In genomic region chr17:68273527-68273926, GRCm38 (mm10) we compare ENCODE assay signal across 9 mouse cellular contexts. TPM values are rescaled to one million over a fixed set of nuclear protein-coding genes. Genes with fewer than 3 reads are reported as not detected.
A peak's percentile ranks its signal among the peaks of the same experiment; 100 is the strongest.
DNase-seq lines count a peak whose midpoint lies in the region; ATAC-seq and TF ChIP-seq lines count a peak whose summit lies in the region.
"Had no signal": no experiment of that assay in that cellular context is flagged by ENCODE, and none has a peak within 500 bp of the region (broad histone marks: within the 10 kb centered on the region; RNA-seq: fewer than 3 reads in every experiment).

Gene L3mbtl4, plus strand, starts transcription at chr17:68273797.

- 0 out of 2 replicates have a peak, but pooled peaks have one; percentile 27 for TF ChIP-seq CTCF in lung, embryonic 14.5 days (IDR thresholded peaks at IDR 0.05; ENCODE audit: low read depth)
- TF ChIP-seq CTCF in cerebellum, adult 2 months (IDR thresholded peaks at IDR 0.05; ENCODE audit: borderline replicate concordance, insufficient read depth, low read depth, low read length), result no peak
- peak; percentile 50 for TF ChIP-seq CTCF in forebrain, postnatal 0 days (IDR thresholded peaks at IDR 0.05; ENCODE audit: low read depth)
- no peak for TF ChIP-seq CTCF in left cerebral cortex, adult 2 months (IDR thresholded peaks at IDR 0.05)

- no peak within 1 kb of the TSS for H3K27ac ChIP-seq in lung, embryonic 14.5 days (ENCODE audit: low read depth)
- H3K27ac ChIP-seq in cerebellum, adult 2 months (ENCODE audit: insufficient read depth, low read length), result no peak within 1 kb of the TSS
- H3K27ac ChIP-seq in forebrain, postnatal 0 days (ENCODE audit: low read depth, low read length), result no peak within 1 kb of the TSS
- H3K27ac ChIP-seq in left cerebral cortex, adult 2 months, result no peak within 1 kb of the TSS
- H3K27ac ChIP-seq in midbrain, embryonic 12.5 days (replicated peaks), result no peak within 1 kb of the TSS

- peak; percentile 84 for ATAC-seq in lung, embryonic 14.5 days (ENCODE audit: insufficient read depth)
- ATAC-seq in forebrain, postnatal 0 days, result peak; percentile 92
- peak; percentile 90 for ATAC-seq in midbrain, embryonic 12.5 days (ENCODE audit: low FRiP score, low read depth)

- H3K4me1 ChIP-seq in lung, embryonic 14.5 days (ENCODE audit: insufficient read depth), result no peaks in the 10 kb centered on the region
- H3K4me1 ChIP-seq in cerebellum, adult 2 months (ENCODE audit: control insufficient read depth, insufficient read depth, low read length), result no peaks in the 10 kb centered on the region; the same call in 1 of the 2 replicates
- H3K4me1 ChIP-seq in forebrain, postnatal 0 days (ENCODE audit: insufficient read depth), result peaks cover 5% of the 10 kb centered on the region; the same call in 1 of the 2 replicates
- H3K4me1 ChIP-seq in midbrain, embryonic 12.5 days, result peaks cover 7% of the 10 kb centered on the region

- H3K4me2 ChIP-seq in lung, embryonic 14.5 days, result peak within 1 kb of the TSS; percentile 85
- H3K4me2 ChIP-seq in forebrain, postnatal 0 days (ENCODE audit: low read depth), result peak within 1 kb of the TSS; percentile 95
- H3K4me2 ChIP-seq in midbrain, embryonic 12.5 days (replicated peaks), result peak within 1 kb of the TSS; percentile 99

- no peak for TF ChIP-seq POLR2A in cerebellum, adult 2 months (IDR thresholded peaks at IDR 0.05; ENCODE audit: borderline replicate concordance, insufficient read depth, low read length)

- H3K9me3 ChIP-seq in lung, embryonic 14.5 days (ENCODE audit: low read depth, low read length), result no peaks in the 10 kb centered on the region
- no peaks in the 10 kb centered on the region for H3K9me3 ChIP-seq in forebrain, postnatal 0 days (ENCODE audit: low read length)
- no peaks in the 10 kb centered on the region for H3K9me3 ChIP-seq in midbrain, embryonic 12.5 days

- intact Hi-C loops in left cerebral cortex, adult 2 months (cut with DNase I), result no loop called here

- H3K4me3 ChIP-seq in lung, embryonic 14.5 days (ENCODE audit: low read depth, low read length), result peak within 1 kb of the TSS; percentile 43
- peak within 1 kb of the TSS; percentile 17 for H3K4me3 ChIP-seq in cerebellum, adult 2 months (replicated peaks; ENCODE audit: insufficient read depth, low read depth, low read length)
- peak within 1 kb of the TSS; percentile 57 for H3K4me3 ChIP-seq in forebrain, postnatal 0 days (ENCODE audit: low read depth, low read length)
- peak within 1 kb of the TSS; percentile 57 for H3K4me3 ChIP-seq in left cerebral cortex, adult 2 months
- H3K4me3 ChIP-seq in midbrain, embryonic 12.5 days, result peak within 1 kb of the TSS; percentile 62
- H3K4me3 ChIP-seq: myocyte had no signal

- peaks cover 21% of the 10 kb centered on the region for H3K27me3 ChIP-seq in lung, embryonic 14.5 days (ENCODE audit: insufficient read depth, low read length)
- H3K27me3 ChIP-seq in cerebellum, adult 2 months (ENCODE audit: control insufficient read depth, insufficient read depth, low read length), result no peaks in the 10 kb centered on the region
- H3K27me3 ChIP-seq in forebrain, postnatal 0 days (ENCODE audit: insufficient read depth, low read length), result no peaks in the 10 kb centered on the region; the same call in 1 of the 2 replicates
- peaks cover 27% of the 10 kb centered on the region for H3K27me3 ChIP-seq in midbrain, embryonic 12.5 days

- WGBS in lung, embryonic 14.5 days, result under 1% methylated on average over 29 of the region's 29 CpGs
- WGBS in cerebellum, adult 2 months, result 2% methylated on average over 29 of the region's 29 CpGs
- 0% methylated on average over 28 of the region's 29 CpGs for WGBS in forebrain, postnatal 0 days
- 1% methylated on average over 29 of the region's 29 CpGs for WGBS in midbrain, embryonic 12.5 days

- H3K9ac ChIP-seq in lung, embryonic 14.5 days, result peak within 1 kb of the TSS; percentile 34; the same call in 1 of the 2 replicates
- H3K9ac ChIP-seq in forebrain, postnatal 0 days, result peak within 1 kb of the TSS; percentile 63
- H3K9ac ChIP-seq in midbrain, embryonic 12.5 days (replicated peaks), result peak within 1 kb of the TSS; percentile 56

- peak; percentile 37 for DNase-seq in lung, embryonic 14.5 days
- no peak for DNase-seq in lung, postnatal 14 days
- DNase-seq in cerebellum, adult 2 months, result peak; percentile 37 to 47
- peak; percentile 52 for DNase-seq in forebrain, postnatal 0 days
- peak; percentile 32 to 55 for DNase-seq in left cerebral cortex, adult 2 months (ENCODE audit: extremely low spot score in 1 of 2, low spot score in 2 of 2)
- peak; percentile 11 for DNase-seq in yolk sac, embryonic 10.5 days (ENCODE audit: low spot score)
- no peak for DNase-seq in urinary bladder, postnatal 4 days (ENCODE audit: low spot score in 2 of 2)

- no peaks in the 10 kb centered on the region for H3K36me3 ChIP-seq in lung, embryonic 14.5 days (ENCODE audit: insufficient read depth)
- H3K36me3 ChIP-seq in forebrain, postnatal 0 days (ENCODE audit: insufficient read depth), result no peaks in the 10 kb centered on the region
- no peaks in the 10 kb centered on the region for H3K36me3 ChIP-seq in midbrain, embryonic 12.5 days

RNA-seq across cellular contexts. Expression of gene L3mbtl4, which starts in this region (rescaled TPM):
- 0.32 and 0.61 TPM in 2 replicates for polyA plus RNA-seq in lung, embryonic 14.5 days (2014; fragmentation: Nextera tagmentation; extraction: Ambion mirVana)
- 1.1 and 1.4 TPM in 2 replicates for polyA plus RNA-seq in cerebellum, adult 2 months (2012; rRNA removed)
- total RNA-seq in forebrain, postnatal 0 days (2014; rRNA removed), result 6.2 and 6.5 TPM in 2 replicates
- 3.4 and 4.3 TPM in 2 replicates for polyA plus RNA-seq in forebrain, postnatal 0 days (2015; fragmentation: Nextera tagmentation; extraction: Ambion mirVana)
- total RNA-seq in left cerebral cortex, adult 2 months (2021), result 1 to 10 TPM; 2.6 to 3.0 TPM
- polyA plus RNA-seq in midbrain, embryonic 12.5 days (2016; fragmentation: Nextera tagmentation; extraction: Ambion mirVana), result 0.34 and 0.39 TPM in 2 replicates
- polyA plus RNA-seq: myocyte had no signal

Comparison
In these comparisons a context has a peak if more than half of its experiments do, and no peak if none do; other contexts are left out.
1. Peak in DNase-seq, ATAC-seq, H3K4me3 ChIP-seq, H3K9ac ChIP-seq and H3K4me2 ChIP-seq in lung, embryonic 14.5 days; RNA of the gene not detected or under 1 TPM.
2. Peak in ATAC-seq, H3K4me3 ChIP-seq, H3K9ac ChIP-seq and H3K4me2 ChIP-seq in midbrain, embryonic 12.5 days; RNA of the gene not detected or under 1 TPM.
3. DNase-seq: peak in cerebellum, adult 2 months (2 of 2), forebrain, postnatal 0 days (single experiment), left cerebral cortex, adult 2 months (2 of 2) and yolk sac, embryonic 10.5 days (single experiment); none in lung, postnatal 14 days (single experiment) and urinary bladder, postnatal 4 days (0 of 2).
4. CTCF ChIP-seq: peak in lung, embryonic 14.5 days (single experiment) and forebrain, postnatal 0 days (single experiment); none in cerebellum, adult 2 months (single experiment) and left cerebral cortex, adult 2 months (single experiment).
5. Peak in every context shown above with its lines, with median percentiles within 50 percentile points of each other: ATAC-seq, H3K4me2 ChIP-seq, H3K4me3 ChIP-seq and H3K9ac ChIP-seq.